Mouse (Mus musculus) hindbrain, embryonic 16.5 days (tissue): Measurements from ENCODE around the gene Slc7a5. TPM values are rescaled to one million over a fixed set of nuclear protein-coding genes. Genes with fewer than 3 reads are reported as not detected.
A peak's percentile ranks its signal among the peaks of the same experiment; 100 is the strongest.

Source experiments
- ATAC-seq: fragments of 200-750 bp; cut with Nextera tagmentation; 2 replicates; pipeline ENCODE4 v1.8.0; 2017; ENCODE audit warnings: moderate TSS enrichment, moderate library complexity
- H3K27ac ChIP-seq: fragments of 300-500 bp; sonication (generic); 2 replicates; pipeline ENCODE4 v1.5.1; 2014; ENCODE audit warnings: low read depth, mild to moderate bottlenecking, control low read depth, low read length, moderate library complexity
- H3K27me3 ChIP-seq: fragments of 300-500 bp; sonication (generic); replicated peaks from 2 replicates; pipeline ENCODE4 v1.6.1; 2014; ENCODE audit warnings: low read length; ENCODE audit not compliant: control insufficient read depth, insufficient read depth
- H3K36me3 ChIP-seq: fragments of 300-500 bp; sonication (generic); 2 replicates; pipeline ENCODE4 v1.6.1; 2014; ENCODE audit warnings: mild to moderate bottlenecking, low read length, moderate library complexity, mixed read lengths; ENCODE audit not compliant: control insufficient read depth, insufficient read depth
- H3K4me1 ChIP-seq: fragments of 300-500 bp; sonication (generic); 2 replicates; pipeline ENCODE4 v1.6.1; 2014; ENCODE audit warnings: low read depth, low read length; ENCODE audit not compliant: control insufficient read depth, insufficient read depth
- H3K4me2 ChIP-seq: fragments of 300-500 bp; sonication (generic); 2 replicates; pipeline ENCODE4 v1.6.1; 2014; ENCODE audit warnings: mild to moderate bottlenecking, low read length, control low read depth, moderate library complexity
- H3K4me3 ChIP-seq: fragments of 300-500 bp; sonication (generic); 2 replicates; pipeline ENCODE4 v1.5.1; 2014; ENCODE audit warnings: mild to moderate bottlenecking, low read length, control low read depth, moderate library complexity
- H3K9ac ChIP-seq: fragments of 300-500 bp; sonication (generic); 2 replicates; pipeline ENCODE4 v1.6.1; 2014; ENCODE audit warnings: low read depth, mild to moderate bottlenecking, control low read depth, low read length, moderate library complexity
- H3K9me3 ChIP-seq: fragments of 300-500 bp; sonication (generic); 2 replicates; pipeline ENCODE4 v1.6.1; 2014; ENCODE audit warnings: mild to moderate bottlenecking, low read length, moderate library complexity; ENCODE audit not compliant: control insufficient read depth
- WGBS: fragments of 180-500 bp; shearing (Covaris S2); extraction: QIAGEN DNeasy Blood & Tissue Kit; methylation state at CpG from one replicate; pipeline ENCODE4 v1.1.7; 2014; 5-methylcytosine and 5-hydroxymethylcytosine counted together
- polyA plus RNA-seq: library from polyadenylated mRNA; unstranded; fragments of >200 nt; fragmentation: Nextera tagmentation; extraction: Ambion mirVana; gene quantifications from 2 replicates; pipeline ENCODE4 v1.2.1, GENCODE M21; 2015

Slc7a5 gene
- polyA plus RNA-seq, 1 experiment from 2014 or later = 44.9 TPM

DNA sequence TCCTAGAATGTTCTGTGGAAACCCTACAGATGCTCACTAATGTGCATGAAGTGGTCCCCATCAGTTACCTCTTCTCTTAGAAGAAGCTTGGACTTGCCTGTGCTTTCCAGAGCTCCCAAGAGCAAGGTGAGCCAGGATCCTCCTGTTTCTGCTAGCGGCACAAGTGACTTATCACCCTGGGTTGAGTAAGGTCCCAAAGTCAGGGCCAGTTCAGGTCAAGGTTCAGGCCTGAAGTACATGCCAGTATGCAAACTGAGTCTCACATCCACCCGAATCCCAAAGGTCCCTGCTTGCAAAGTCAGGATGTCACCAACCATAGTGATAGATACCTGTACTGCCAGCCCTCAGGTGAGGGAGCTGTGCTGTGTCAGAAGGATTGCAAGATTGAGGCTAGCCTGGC lies 37.3 kb downstream of the Slc7a5 start:
- WGBS = 92% methylated on average over 2 of the region's 2 CpGs
- Histone ChIP-seq H3K9me3 (no peaks in the 10 kb centered on the region), H3K4me1 (peaks cover 5% of the 10 kb centered on the region; the same call in 1 of the 2 replicates), H3K4me3 (no peak overlapping the region), H3K27ac (no peak overlapping the region), H3K27me3 (no peaks in the 10 kb centered on the region), H3K4me2 (no peak overlapping the region), H3K9ac (no peak overlapping the region), H3K36me3 (no peaks in the 10 kb centered on the region)
- ATAC-seq = no peak

GRCm38 (mm10) chr8:121868896-121869295 lies 38.6 kb downstream of the Slc7a5 start:
- Histone ChIP-seq H3K4me3 (no peak overlapping the region), H3K36me3 (no peaks in the 10 kb centered on the region), H3K4me2 (no peak overlapping the region), H3K4me1 (peaks cover 5% of the 10 kb centered on the region; the same call in 1 of the 2 replicates), H3K27me3 (no peaks in the 10 kb centered on the region), H3K27ac (no peak overlapping the region), H3K9me3 (no peaks in the 10 kb centered on the region), H3K9ac (no peak overlapping the region)
- no peak for ATAC-seq
- WGBS = 86% methylated on average over 7 of the region's 7 CpGs

- Histone ChIP-seq H3K4me2 (no peak overlapping the region), H3K4me1 (peaks cover 5% of the 10 kb centered on the region; the same call in 1 of the 2 replicates), H3K4me3 (no peak overlapping the region), H3K9ac (no peak overlapping the region), H3K9me3 (no peaks in the 10 kb centered on the region), H3K27ac (no peak overlapping the region), H3K36me3 (no peaks in the 10 kb centered on the region), H3K27me3 (no peaks in the 10 kb centered on the region)
- WGBS = 86% methylated on average over 5 of the region's 5 CpGs
- ATAC-seq = no peak
Observed at GRCm38 (mm10) chr8:121868196-121868595, 39.3 kb downstream of the Slc7a5 start.

- WGBS = 77% methylated on average over 8 of the region's 8 CpGs
- Histone ChIP-seq H3K9ac (no peak overlapping the region), H3K4me3 (no peak overlapping the region), H3K36me3 (no peaks in the 10 kb centered on the region), H3K27ac (no peak overlapping the region), H3K9me3 (no peaks in the 10 kb centered on the region), H3K27me3 (no peaks in the 10 kb centered on the region), H3K4me2 (no peak overlapping the region), H3K4me1 (no peaks in the 10 kb centered on the region)
- ATAC-seq = no peak
Observed at GRCm38 (mm10) chr8:121865356-121865755, 42.1 kb downstream of the Slc7a5 start.

- no peak overlapping the region for H3K9ac ChIP-seq
- no peaks in the 10 kb centered on the region for H3K36me3 ChIP-seq
- 68% methylated on average over 8 of the region's 12 CpGs for WGBS
Observed at GRCm38 (mm10) chr8:121861806-121862548, 45.5 kb downstream of the Slc7a5 start.

GRCm38 (mm10) chr8:121861276-121861675 lies 46.2 kb downstream of the Slc7a5 start:
- no peak overlapping the region for H3K4me2 ChIP-seq
- no peak overlapping the region for H3K27ac ChIP-seq
- H3K9me3 ChIP-seq = no peaks in the 10 kb centered on the region
- no peak overlapping the region for H3K4me3 ChIP-seq
- no peaks in the 10 kb centered on the region for H3K4me1 ChIP-seq
- 65% methylated on average over 6 of the region's 6 CpGs for WGBS
- no peaks in the 10 kb centered on the region for H3K27me3 ChIP-seq
- no peaks in the 10 kb centered on the region for H3K36me3 ChIP-seq
- H3K9ac ChIP-seq = no peak overlapping the region
- no peak for ATAC-seq

More at GRCm38 (mm10) chr8:121861806-121862548, 45.5 kb downstream of the Slc7a5 start:
- ATAC-seq = no peak
- Histone ChIP-seq H3K4me2 (no peak overlapping the region), H3K27me3 (no peaks in the 10 kb centered on the region), H3K4me3 (no peak overlapping the region), H3K4me1 (no peaks in the 10 kb centered on the region), H3K27ac (no peak overlapping the region), H3K9me3 (no peaks in the 10 kb centered on the region)

GRCm38 (mm10) chr8:121857747-121858146 lies 49.7 kb downstream of the Slc7a5 start:
- Histone ChIP-seq H3K9me3 (no peaks in the 10 kb centered on the region), H3K27ac (no peak overlapping the region), H3K27me3 (no peaks in the 10 kb centered on the region), H3K4me1 (no peaks in the 10 kb centered on the region), H3K4me3 (no peak overlapping the region), H3K9ac (no peak overlapping the region), H3K36me3 (no peaks in the 10 kb centered on the region), H3K4me2 (no peak overlapping the region)
- ATAC-seq = 0 out of 2 replicates have a peak, but pooled peaks have one; percentile 14
- 49% methylated on average over 2 of the region's 2 CpGs for WGBS

DNA sequence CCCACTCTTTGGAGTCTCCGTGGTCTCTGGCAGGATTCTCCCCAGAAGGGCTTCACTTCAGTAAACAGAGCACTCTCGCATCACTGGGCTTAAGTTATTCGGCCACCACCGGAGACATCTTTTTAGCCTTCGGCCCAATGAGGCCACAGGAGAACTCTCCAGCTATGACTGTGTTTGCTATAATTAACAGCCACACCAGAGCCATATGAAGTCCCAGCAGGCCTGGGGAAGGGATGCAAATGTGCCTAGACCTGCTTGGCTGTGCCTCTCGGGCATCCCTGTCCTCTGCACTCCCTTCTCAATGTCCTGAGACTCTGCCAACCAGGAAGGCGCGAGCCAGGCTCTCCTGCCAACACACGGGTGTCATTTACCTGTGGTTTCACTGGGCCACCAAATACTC lies 50.2 kb downstream of the Slc7a5 start:
- 50% methylated on average over 9 of the region's 9 CpGs for WGBS
- no peak overlapping the region for H3K4me3 ChIP-seq
- no peaks in the 10 kb centered on the region for H3K36me3 ChIP-seq
- H3K27ac ChIP-seq = no peak overlapping the region
- no peaks in the 10 kb centered on the region for H3K4me1 ChIP-seq
- no peak overlapping the region for H3K4me2 ChIP-seq
- no peaks in the 10 kb centered on the region for H3K9me3 ChIP-seq
- 0 out of 2 replicates have a peak, but pooled peaks cover 2% of the 10 kb centered on the region for H3K27me3 ChIP-seq
- no peak overlapping the region for H3K9ac ChIP-seq
- no peak for ATAC-seq

DNA sequence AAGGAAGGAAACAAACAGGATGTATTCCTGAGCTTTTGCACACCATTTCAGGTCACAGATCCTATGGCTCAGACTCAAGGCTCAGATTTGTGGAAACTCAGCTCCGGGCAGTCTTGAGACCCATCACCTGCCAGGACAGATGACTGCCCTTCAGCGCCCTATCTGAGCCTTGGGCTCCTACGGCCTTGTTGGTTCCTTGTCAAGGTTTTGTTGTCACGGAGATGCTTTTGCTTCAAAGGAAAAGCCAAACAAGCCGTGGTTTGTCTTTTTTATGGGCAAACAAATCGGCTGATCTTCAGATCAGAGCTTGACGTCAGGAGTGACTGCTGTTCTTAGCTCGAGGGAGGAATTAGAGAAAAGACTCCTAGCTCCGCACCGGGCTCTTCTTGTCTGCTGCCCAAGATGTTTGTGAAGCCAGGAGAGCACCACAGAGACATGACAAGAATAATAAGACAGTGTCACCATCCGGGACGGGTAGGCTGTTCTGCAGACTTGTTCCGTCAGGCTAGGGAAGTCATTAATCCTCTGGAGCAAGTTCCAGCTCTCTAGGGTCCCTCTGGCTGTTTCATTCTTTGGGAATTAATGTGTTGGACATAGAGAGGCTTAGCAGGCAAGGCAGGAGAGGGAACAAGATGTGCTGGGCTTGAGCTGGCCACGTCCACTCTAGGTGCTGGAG lies 51.3 kb downstream of the Slc7a5 start:
- WGBS = 83% methylated on average over 14 of the region's 14 CpGs
- no peak overlapping the region for H3K4me3 ChIP-seq

More for the DNA sequence above, 51.3 kb downstream of the Slc7a5 start:
- H3K27me3 ChIP-seq = 0 out of 2 replicates have a peak, but pooled peaks cover 2% of the 10 kb centered on the region
- peaks cover 7% of the 10 kb centered on the region for H3K4me1 ChIP-seq
- no peaks in the 10 kb centered on the region for H3K36me3 ChIP-seq
- no peak overlapping the region for H3K27ac ChIP-seq
- no peak overlapping the region for H3K9ac ChIP-seq
- no peak overlapping the region for H3K4me2 ChIP-seq
- no peaks in the 10 kb centered on the region for H3K9me3 ChIP-seq
- ATAC-seq = no peak
